Mouse (Mus musculus) E14TG2a.4 (cell line): ENCODE measurements around the gene Apoc2.

Source experiments
- H3K27me3 ChIP-seq: 2 replicates; pipeline ENCODE4 v1.6.1; 2014; ENCODE audit warnings: low read length, control low read depth; ENCODE audit not compliant: insufficient read depth
- H3K36me3 ChIP-seq: 2 replicates; pipeline ENCODE4 v1.6.1; 2014; ENCODE audit warnings: low read length, control low read depth; ENCODE audit not compliant: insufficient read depth
- H3K4me1 ChIP-seq: replicated peaks from 2 replicates; pipeline ENCODE4 v1.6.1; 2014; ENCODE audit warnings: low read depth, low read length, control low read depth
- H3K4me3 ChIP-seq: replicated peaks from 2 replicates; pipeline ENCODE4 v1.5.1; 2014; ENCODE audit warnings: mild to moderate bottlenecking, low read length
- H3K9me3 ChIP-seq: 2 replicates; pipeline ENCODE4 v1.6.1; 2014; ENCODE audit warnings: low read length, control low read depth
- CTCF ChIP-seq: conservative IDR thresholded peaks from 2 replicates; pipeline ENCODE4 v1.5.1; 2014; ENCODE audit warnings: low read length
- NANOG ChIP-seq: IDR thresholded peaks from 2 replicates; pipeline ENCODE4 v1.6.1; 2014; ENCODE audit warnings: borderline replicate concordance, low read length, mixed read lengths
- POU5F1 ChIP-seq: IDR thresholded peaks from 2 replicates; pipeline ENCODE4 v1.6.1; 2014; ENCODE audit warnings: low read length, borderline replicate concordance

Apoc2 gene

DNA sequence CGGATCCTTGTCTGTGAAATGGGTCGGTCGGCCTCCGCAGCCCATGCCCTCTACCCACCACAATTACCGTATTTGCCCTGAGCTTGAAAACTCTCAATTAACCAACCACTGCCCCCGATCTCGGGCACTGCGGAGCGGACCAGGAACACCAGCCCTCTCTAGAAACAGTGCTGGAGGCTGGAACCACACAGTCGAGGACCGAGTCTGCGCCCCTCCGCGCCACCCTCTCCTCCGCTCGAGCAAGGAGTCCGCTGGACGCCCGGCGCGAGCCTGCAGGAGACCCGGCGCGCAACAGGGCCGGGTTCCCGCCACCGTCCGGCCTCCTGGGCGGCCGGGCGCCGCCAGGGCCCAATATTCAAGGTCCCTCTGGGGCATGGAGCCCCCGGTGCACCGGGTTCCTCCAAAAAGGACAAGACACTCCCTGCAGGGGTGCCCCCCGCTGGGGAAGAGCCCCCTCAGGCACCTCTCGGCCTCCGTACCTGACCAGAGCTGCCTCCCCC, 13.2 kb downstream of the Apoc2 start:
- H3K4me1 ChIP-seq: peaks cover 48% of the 10 kb centered on the region
- H3K9me3 ChIP-seq: no peaks in the 10 kb centered on the region
- H3K36me3 ChIP-seq: peaks cover 35% of the 10 kb centered on the region
- peaks cover 5% of the 10 kb centered on the region for H3K27me3 ChIP-seq
- peak overlapping the region; percentile 100 for H3K4me3 ChIP-seq
- TF ChIP-seq POU5F1: no peak
- no peak for TF ChIP-seq CTCF
- no peak for TF ChIP-seq NANOG

- H3K36me3 ChIP-seq: peaks cover 40% of the 10 kb centered on the region
- H3K4me1 ChIP-seq: peaks cover 43% of the 10 kb centered on the region
- TF ChIP-seq NANOG: no peak
- no peak for TF ChIP-seq POU5F1
- no peak for TF ChIP-seq CTCF
- peaks cover 5% of the 10 kb centered on the region for H3K27me3 ChIP-seq
- peak overlapping the region; percentile 100 for H3K4me3 ChIP-seq
- H3K9me3 ChIP-seq: no peaks in the 10 kb centered on the region
Observed at GRCm38 (mm10) chr7:19663940-19664339, 13.8 kb downstream of the Apoc2 start.

GRCm38 (mm10) chr7:19652614-19653013, 25.1 kb downstream of the Apoc2 start:
- Histone ChIP-seq H3K4me3 (no peak overlapping the region), H3K27me3 (no peaks in the 10 kb centered on the region)
- TF ChIP-seq POU5F1: no peak
- no peak for TF ChIP-seq CTCF
- no peak for TF ChIP-seq NANOG

GRCm38 (mm10) chr7:19651063-19651786, 26.5 kb downstream of the Apoc2 start:
- TF ChIP-seq POU5F1: no peak
- TF ChIP-seq CTCF: no peak
- no peak for TF ChIP-seq NANOG
- Histone ChIP-seq H3K36me3 (peaks cover 88% of the 10 kb centered on the region), H3K4me3 (no peak overlapping the region), H3K9me3 (no peaks in the 10 kb centered on the region), H3K27me3 (no peaks in the 10 kb centered on the region), H3K4me1 (peaks cover 28% of the 10 kb centered on the region)

More at GRCm38 (mm10) chr7:19652614-19653013, 25.1 kb downstream of the Apoc2 start:
- Histone ChIP-seq H3K36me3 (peaks cover 90% of the 10 kb centered on the region), H3K9me3 (no peaks in the 10 kb centered on the region), H3K4me1 (peaks cover 31% of the 10 kb centered on the region)

- TF ChIP-seq CTCF (no peak), NANOG (no peak), POU5F1 (no peak)
- peaks cover 4% of the 10 kb centered on the region; the same call in 1 of the 2 replicates for H3K9me3 ChIP-seq
- no peaks in the 10 kb centered on the region for H3K27me3 ChIP-seq
Observed at GRCm38 (mm10) chr7:19641223-19641622, 36.5 kb downstream of the Apoc2 start.

GRCm38 (mm10) chr7:19635074-19635827, 42.5 kb downstream of the Apoc2 start:
- TF ChIP-seq NANOG (no peak), CTCF (no peak), POU5F1 (no peak)
- Histone ChIP-seq H3K4me1 (peaks cover 45% of the 10 kb centered on the region), H3K27me3 (no peaks in the 10 kb centered on the region), H3K9me3 (peaks cover under 1% of the 10 kb centered on the region; the same call in 1 of the 2 replicates), H3K4me3 (no peak overlapping the region), H3K36me3 (peaks cover 86% of the 10 kb centered on the region)

More at GRCm38 (mm10) chr7:19641223-19641622, 36.5 kb downstream of the Apoc2 start:
- H3K4me1 ChIP-seq: peaks cover 31% of the 10 kb centered on the region
- H3K4me3 ChIP-seq: no peak overlapping the region
- H3K36me3 ChIP-seq: peaks cover 97% of the 10 kb centered on the region

GRCm38 (mm10) chr7:19634591-19634990, 43.1 kb downstream of the Apoc2 start:
- H3K9me3 ChIP-seq: no peaks in the 10 kb centered on the region

DNA sequence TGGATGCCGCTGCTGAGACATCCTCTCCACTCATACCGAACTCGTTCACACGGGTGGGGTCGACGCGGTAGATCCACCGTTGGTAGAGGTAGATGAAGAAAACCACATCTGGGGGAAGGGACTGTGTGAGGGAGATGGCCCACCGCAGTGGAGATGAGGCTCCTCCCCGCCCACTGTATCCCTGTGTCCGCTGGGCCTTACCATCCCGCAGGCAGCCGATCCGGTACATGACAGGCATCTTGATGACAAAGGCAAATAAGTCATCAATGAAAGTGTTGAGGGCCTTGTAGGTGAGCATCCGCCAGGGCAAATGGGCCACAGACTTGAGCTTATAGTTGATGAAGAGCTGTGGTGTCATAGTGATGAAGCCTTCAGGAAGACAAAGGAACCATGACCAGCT, 43.9 kb downstream of the Apoc2 start:
- TF ChIP-seq CTCF (no peak), NANOG (no peak), POU5F1 (no peak)
- Histone ChIP-seq H3K4me1 (peaks cover 54% of the 10 kb centered on the region), H3K36me3 (peaks cover 72% of the 10 kb centered on the region), H3K4me3 (no peak overlapping the region), H3K27me3 (no peaks in the 10 kb centered on the region), H3K9me3 (no peaks in the 10 kb centered on the region)

More at GRCm38 (mm10) chr7:19634591-19634990, 43.1 kb downstream of the Apoc2 start:
- TF ChIP-seq CTCF (no peak), NANOG (no peak), POU5F1 (no peak)
- Histone ChIP-seq H3K4me3 (no peak overlapping the region), H3K36me3 (peaks cover 79% of the 10 kb centered on the region), H3K27me3 (no peaks in the 10 kb centered on the region), H3K4me1 (peaks cover 52% of the 10 kb centered on the region)
